Mouse (Mus musculus) myocyte (in vitro differentiated cells): ENCODE measurements at regions not wholly inside any gene's neighbourhood (a gene's known extent, or its start where the extent isn't known, plus 50 kb on each side); places are given as distances from the start of the nearest gene placed in this dataset.

Source experiments
- MYOG ChIP-seq, 3 experiments: IDR thresholded peaks; one replicate each; pipeline ENCODE4 v1.6.1; 2011; ENCODE audit warnings: control low read depth in 2 of 3, low read depth in 2 of 3, mild to moderate bottlenecking in 2 of 3; ENCODE audit not compliant: insufficient read length in 2 of 3, control insufficient read depth in 1 of 3, insufficient read depth in 1 of 3
- POLR2A ChIP-seq: IDR thresholded peaks from one replicate; pipeline ENCODE4 v1.6.1; 2011; ENCODE audit warnings: low read depth, mild to moderate bottlenecking, control low read depth, moderate library complexity; ENCODE audit not compliant: insufficient read length
- POLR2AphosphoS2 ChIP-seq: IDR thresholded peaks from one replicate; pipeline ENCODE4 v1.6.1; 2011; ENCODE audit warnings: low read depth, control low read depth; ENCODE audit not compliant: insufficient read length
- SRF ChIP-seq: IDR thresholded peaks from one replicate; pipeline ENCODE4 v1.6.1; 2011; ENCODE audit warnings: low read depth; ENCODE audit not compliant: control insufficient read depth, insufficient read length
- USF1 ChIP-seq: IDR thresholded peaks from one replicate; pipeline ENCODE4 v1.6.1; 2011; ENCODE audit warnings: low read depth, mild to moderate bottlenecking, control low read depth, moderate library complexity

DNA sequence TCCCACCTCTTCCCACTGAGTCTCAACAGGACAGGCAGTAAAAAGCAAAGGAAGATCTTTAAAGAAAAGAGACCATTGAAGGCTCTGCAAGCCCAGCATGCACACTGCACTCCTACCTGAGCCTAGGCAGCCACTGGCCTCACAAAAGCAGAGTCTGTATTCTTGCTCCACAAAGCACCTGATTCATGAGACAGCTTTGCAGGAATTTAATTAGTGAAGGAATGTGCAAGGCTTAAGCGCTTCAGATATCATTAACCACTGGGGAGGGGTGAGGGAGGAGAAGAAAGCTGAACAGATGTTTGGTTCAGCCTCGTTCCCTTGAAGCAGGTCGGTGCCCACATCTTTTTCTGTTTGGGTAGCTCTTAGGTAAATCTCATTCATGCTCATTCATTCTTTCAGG lies 121.8 kb upstream of the Tyw5 start:
- TF ChIP-seq MYOG (IDR thresholded peaks at IDR 0.05; ENCODE audit: control insufficient read depth in 1 of 3, insufficient read depth in 1 of 3, insufficient read length in 2 of 3, low read depth in 2 of 3) (no peak), USF1 (no peak), POLR2AphosphoS2 (no peak), SRF (no peak), POLR2A (no peak)
